Mouse (Mus musculus): ENCODE measurements at regions not wholly inside any gene's neighbourhood (a gene's known extent, or its start where the extent isn't known, plus 50 kb on each side); places are given as distances from the start of the nearest gene placed in this dataset.
"Not testable (repeated sequence)": the region's sequence is repeated elsewhere in the genome, so short reads cannot be mapped to it uniquely, and the experiment has no call there.

DNA sequence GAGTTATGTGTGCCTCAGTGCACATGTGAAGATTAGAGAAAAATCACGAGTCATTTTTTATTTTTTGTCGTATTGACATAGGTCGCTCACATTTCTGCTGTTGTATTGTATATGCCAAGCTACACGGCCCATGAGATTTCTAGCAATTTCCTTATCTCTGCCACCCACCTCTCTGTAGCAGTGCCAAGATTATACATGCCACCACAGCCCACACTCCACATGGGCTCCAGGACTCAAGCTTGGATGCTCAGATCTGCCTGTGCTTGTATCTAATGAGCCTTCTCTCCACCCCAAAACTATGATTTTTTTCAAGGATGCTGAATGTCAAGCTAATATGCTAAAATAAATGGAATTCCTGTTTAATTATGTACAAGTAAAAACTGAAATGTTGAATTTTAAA lies 259.3 kb upstream of the Pld5 start:
- DNase-seq (ENCODE audit: low spot score) (no peak), ATAC-seq (ENCODE audit: low FRiP score, low TSS enrichment) (no peak)
- WGBS, result 80% methylated on average over 4 of the region's 4 CpGs
- Histone ChIP-seq H3K4me3 (ENCODE audit: low read depth, low read length) (no peak overlapping the region), H3K9me3 (ENCODE audit: control insufficient read depth, low read length) (no peaks in the 10 kb centered on the region), H3K4me2 (replicated peaks; ENCODE audit: low read depth) (no peak overlapping the region), H3K9ac (ENCODE audit: low read length) (no peak overlapping the region), H3K4me1 (replicated peaks; ENCODE audit: control insufficient read depth, insufficient read depth) (no peaks in the 10 kb centered on the region), H3K27ac (replicated peaks) (no peak overlapping the region), H3K27me3 (ENCODE audit: control insufficient read depth, insufficient read depth, low read length) (no peaks in the 10 kb centered on the region), H3K36me3 (ENCODE audit: control insufficient read depth, insufficient read depth, low read length) (no peaks in the 10 kb centered on the region)
- TF ChIP-seq EP300 (optimal IDR thresholded peaks at IDR 0.05) (no peak), CTCF (IDR thresholded peaks at IDR 0.05; ENCODE audit: low read depth) (no peak)

DNA sequence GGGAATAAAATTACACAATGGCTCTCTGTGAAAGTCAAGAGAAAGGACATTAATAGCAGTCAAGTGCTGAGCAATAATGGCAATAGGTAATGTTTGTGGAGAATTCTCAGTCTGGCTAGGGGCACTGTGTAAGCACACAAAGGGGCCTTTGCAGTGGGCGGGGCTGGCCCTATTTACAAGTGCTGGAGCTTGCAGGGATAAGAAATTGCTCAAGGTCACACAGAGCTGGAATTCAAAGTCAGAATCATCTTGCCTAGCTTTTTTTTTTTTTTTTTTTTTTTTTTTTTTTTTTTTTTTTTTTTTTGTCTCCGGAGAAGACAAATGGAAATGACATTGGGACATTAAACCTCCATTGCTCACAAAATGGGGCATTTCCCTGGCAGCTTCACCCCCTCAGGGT lies 253.9 kb upstream of the Pld5 start:
- ATAC-seq (ENCODE audit: low FRiP score, low TSS enrichment), result no peak
- Histone ChIP-seq H3K36me3 (ENCODE audit: control insufficient read depth, insufficient read depth, low read length) (no peaks in the 10 kb centered on the region), H3K4me3 (ENCODE audit: low read depth, low read length) (no peak overlapping the region), H3K4me2 (replicated peaks; ENCODE audit: low read depth) (no peak overlapping the region), H3K4me1 (replicated peaks; ENCODE audit: control insufficient read depth, insufficient read depth) (no peaks in the 10 kb centered on the region), H3K9ac (ENCODE audit: low read length) (no peak overlapping the region), H3K27ac (replicated peaks) (no peak overlapping the region), H3K9me3 (ENCODE audit: control insufficient read depth, low read length) (no peaks in the 10 kb centered on the region), H3K27me3 (ENCODE audit: control insufficient read depth, insufficient read depth, low read length) (no peaks in the 10 kb centered on the region)
- 49% methylated on average over 2 of the region's 2 CpGs for whole genome bisulfite sequencing
- DNase-seq (ENCODE audit: low spot score), result no peak
- no peak for TF ChIP-seq CTCF (IDR thresholded peaks at IDR 0.05; ENCODE audit: low read depth)
- no peak for TF ChIP-seq EP300 (optimal IDR thresholded peaks at IDR 0.05)

DNA sequence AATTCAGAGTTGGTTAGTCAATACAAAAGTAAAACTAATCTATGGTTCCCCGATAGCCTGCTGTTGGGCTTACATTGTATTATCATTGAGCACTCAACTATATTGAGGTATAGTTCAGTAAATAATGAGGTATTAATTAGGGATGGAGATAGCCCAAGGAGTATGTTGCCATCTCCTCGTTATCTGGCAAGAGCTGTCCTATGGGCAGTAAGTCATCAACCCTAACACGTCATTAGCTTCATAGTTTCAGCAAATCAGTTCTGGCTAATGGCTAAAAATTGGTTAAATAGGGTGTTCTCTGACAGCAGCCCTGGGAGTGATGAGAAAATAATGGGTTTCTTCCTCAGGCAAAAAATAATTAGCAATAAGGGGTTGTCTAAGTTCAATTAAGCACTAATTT lies 236.4 kb upstream of the Pld5 start:
- ATAC-seq (ENCODE audit: low FRiP score, low TSS enrichment), result no peak
- Histone ChIP-seq H3K4me1 (replicated peaks; ENCODE audit: control insufficient read depth, insufficient read depth) (no peaks in the 10 kb centered on the region), H3K4me2 (replicated peaks; ENCODE audit: low read depth) (no peak overlapping the region), H3K36me3 (ENCODE audit: control insufficient read depth, insufficient read depth, low read length) (no peaks in the 10 kb centered on the region), H3K9me3 (ENCODE audit: control insufficient read depth, low read length) (no peaks in the 10 kb centered on the region), H3K27me3 (ENCODE audit: control insufficient read depth, insufficient read depth, low read length) (no peaks in the 10 kb centered on the region), H3K27ac (replicated peaks) (no peak overlapping the region), H3K4me3 (ENCODE audit: low read depth, low read length) (no peak overlapping the region), H3K9ac (ENCODE audit: low read length) (no peak overlapping the region)
- WGBS, result 80% methylated on average over 3 of the region's 3 CpGs
- DNase-seq (ENCODE audit: low spot score), result no peak
- TF ChIP-seq CTCF (IDR thresholded peaks at IDR 0.05; ENCODE audit: low read depth) (no peak), EP300 (optimal IDR thresholded peaks at IDR 0.05) (no peak)

DNA sequence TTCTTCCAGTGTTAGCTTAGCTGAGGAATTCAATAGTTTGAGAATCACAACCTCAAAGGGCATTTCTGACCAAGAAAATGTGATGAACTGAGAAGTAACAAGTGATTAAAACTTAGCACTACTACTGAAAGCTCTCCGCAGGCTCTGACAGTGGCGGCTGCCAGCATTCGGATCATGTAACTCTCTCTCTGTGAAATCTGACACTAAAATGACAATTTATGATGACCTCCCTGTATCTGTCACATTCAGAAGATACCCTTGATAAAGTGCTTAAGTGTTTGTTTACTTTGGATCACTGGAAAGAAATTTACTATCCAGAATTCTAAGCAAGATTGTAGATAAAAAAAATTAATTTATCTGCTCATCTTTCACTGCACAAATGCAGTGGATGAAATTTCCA lies 230.3 kb upstream of the Pld5 start:
- DNase-seq (ENCODE audit: low spot score) (no peak), ATAC-seq (ENCODE audit: low FRiP score, low TSS enrichment) (no peak)
- H3K36me3 ChIP-seq (ENCODE audit: control insufficient read depth, insufficient read depth, low read length), result no peaks in the 10 kb centered on the region
- TF ChIP-seq CTCF (IDR thresholded peaks at IDR 0.05; ENCODE audit: low read depth) (no peak), EP300 (optimal IDR thresholded peaks at IDR 0.05) (no peak)
- no peaks in the 10 kb centered on the region for H3K27me3 ChIP-seq (ENCODE audit: control insufficient read depth, insufficient read depth, low read length)
- no peak overlapping the region for H3K9ac ChIP-seq (ENCODE audit: low read length)
- H3K9me3 ChIP-seq (ENCODE audit: control insufficient read depth, low read length), result no peaks in the 10 kb centered on the region
- no peak overlapping the region for H3K4me2 ChIP-seq (replicated peaks; ENCODE audit: low read depth)
- H3K27ac ChIP-seq (replicated peaks), result no peak overlapping the region
- no peak overlapping the region for H3K4me3 ChIP-seq (ENCODE audit: low read depth, low read length)
- 69% methylated on average over 3 of the region's 3 CpGs for WGBS
- no peaks in the 10 kb centered on the region for H3K4me1 ChIP-seq (replicated peaks; ENCODE audit: control insufficient read depth, insufficient read depth)

- not testable (repeated sequence) for ATAC-seq (ENCODE audit: low FRiP score, low TSS enrichment); H3K9ac ChIP-seq (ENCODE audit: low read length); H3K9me3 ChIP-seq (ENCODE audit: control insufficient read depth, low read length); H3K4me2 ChIP-seq (replicated peaks; ENCODE audit: low read depth); H3K36me3 ChIP-seq (ENCODE audit: control insufficient read depth, insufficient read depth, low read length); H3K27ac ChIP-seq (replicated peaks); H3K4me1 ChIP-seq (replicated peaks; ENCODE audit: control insufficient read depth, insufficient read depth); H3K27me3 ChIP-seq (ENCODE audit: control insufficient read depth, insufficient read depth, low read length); DNase-seq (ENCODE audit: low spot score); H3K4me3 ChIP-seq (ENCODE audit: low read depth, low read length)
- 38% methylated on average over 6 of the region's 6 CpGs for WGBS
Measured at GRCm38 (mm10) chr1:176504731-176505130, 229.6 kb upstream of the Pld5 start.

DNA sequence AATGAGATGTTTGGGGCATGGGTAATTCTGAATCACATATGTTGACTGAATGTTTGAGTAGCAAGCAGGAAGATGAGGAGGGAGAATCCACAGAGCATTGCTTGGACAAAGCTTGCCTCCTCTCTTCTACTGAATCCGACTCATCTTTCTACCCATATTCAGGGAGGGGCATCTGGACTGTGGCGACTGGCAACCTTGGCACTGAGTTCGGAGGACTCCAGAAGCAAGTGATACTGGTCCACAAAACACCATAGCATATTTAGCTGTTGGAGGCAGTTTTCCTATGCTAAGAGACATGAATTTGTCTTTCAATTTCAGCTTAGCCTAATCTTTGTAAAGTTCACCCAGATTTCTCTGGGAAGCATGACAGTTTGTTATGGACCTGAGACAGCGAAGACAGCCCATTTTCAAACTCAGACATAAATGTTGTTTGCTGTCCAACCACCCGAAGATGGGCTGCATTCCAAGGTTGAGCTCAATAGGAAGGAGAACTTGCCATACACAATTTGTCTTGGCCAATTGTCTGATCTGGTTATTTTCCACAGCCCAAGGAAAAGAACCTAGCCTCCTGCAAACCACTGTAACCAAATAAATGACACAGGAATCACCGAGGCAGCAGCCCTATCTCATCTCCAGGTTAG lies 224.0 kb upstream of the Pld5 start:
- no peaks in the 10 kb centered on the region for H3K36me3 ChIP-seq (ENCODE audit: control insufficient read depth, insufficient read depth, low read length)
- H3K4me2 ChIP-seq (replicated peaks; ENCODE audit: low read depth), result no peak overlapping the region
- H3K9me3 ChIP-seq (ENCODE audit: control insufficient read depth, low read length), result no peaks in the 10 kb centered on the region
- DNase-seq (ENCODE audit: low spot score), result no peak
- H3K27me3 ChIP-seq (ENCODE audit: control insufficient read depth, insufficient read depth, low read length), result no peaks in the 10 kb centered on the region
- 75% methylated on average over 6 of the region's 6 CpGs for WGBS
- no peak for ATAC-seq (ENCODE audit: low FRiP score, low TSS enrichment)
- no peak overlapping the region for H3K4me3 ChIP-seq (ENCODE audit: low read depth, low read length)
- no peak overlapping the region for H3K9ac ChIP-seq (ENCODE audit: low read length)
- TF ChIP-seq CTCF (IDR thresholded peaks at IDR 0.05; ENCODE audit: low read depth) (no peak), EP300 (optimal IDR thresholded peaks at IDR 0.05) (no peak)
- no peaks in the 10 kb centered on the region for H3K4me1 ChIP-seq (replicated peaks; ENCODE audit: control insufficient read depth, insufficient read depth)
- H3K27ac ChIP-seq (replicated peaks), result no peak overlapping the region
